Mouse (Mus musculus): Measurements from ENCODE around the gene Sipa1l1. TPM values are rescaled to one million over a fixed set of nuclear protein-coding genes. Genes with fewer than 3 reads are reported as not detected.

The Sipa1l1 gene
- polyA plus RNA-seq, 1 experiment from 2014 or later = 14.1 TPM

- Histone ChIP-seq H3K27me3 (ENCODE audit: control insufficient read depth, insufficient read depth, low read length) (no peaks in the 10 kb centered on the region), H3K36me3 (replicated peaks; ENCODE audit: control insufficient read depth, insufficient read depth) (no peaks in the 10 kb centered on the region), H3K9ac (no peak overlapping the region), H3K4me3 (replicated peaks; ENCODE audit: low read length) (no peak overlapping the region), H3K27ac (no peak overlapping the region), H3K4me1 (replicated peaks; ENCODE audit: control insufficient read depth, insufficient read depth, low read length) (no peaks in the 10 kb centered on the region), H3K9me3 (ENCODE audit: control insufficient read depth, low read length) (no peaks in the 10 kb centered on the region), H3K4me2 (replicated peaks) (no peak overlapping the region)
- ATAC-seq (ENCODE audit: low FRiP score) (no peak), DNase-seq (ENCODE audit: low spot score) (no peak)
- 65% methylated on average over 8 of the region's 8 CpGs for WGBS
Observed at GRCm38 (mm10) chr12:82326438-82326837, 157.3 kb downstream of the Sipa1l1 start.

- no peaks in the 10 kb centered on the region for H3K27me3 ChIP-seq (ENCODE audit: control insufficient read depth, insufficient read depth, low read length)
- 97% methylated on average over 1 of the region's 1 CpGs for WGBS
Observed at GRCm38 (mm10) chr12:82328112-82328511, 159.0 kb downstream of the Sipa1l1 start.

GRCm38 (mm10) chr12:82332836-82333614 lies 163.9 kb downstream of the Sipa1l1 start:
- Histone ChIP-seq H3K9ac (no peak overlapping the region), H3K4me3 (replicated peaks; ENCODE audit: low read length) (no peak overlapping the region), H3K27me3 (ENCODE audit: control insufficient read depth, insufficient read depth, low read length) (no peaks in the 10 kb centered on the region), H3K36me3 (replicated peaks; ENCODE audit: control insufficient read depth, insufficient read depth) (no peaks in the 10 kb centered on the region), H3K9me3 (ENCODE audit: control insufficient read depth, low read length) (no peaks in the 10 kb centered on the region), H3K4me2 (replicated peaks) (no peak overlapping the region), H3K4me1 (replicated peaks; ENCODE audit: control insufficient read depth, insufficient read depth, low read length) (peaks cover 9% of the 10 kb centered on the region; the same call in 1 of the 2 replicates), H3K27ac (no peak overlapping the region)
- 89% methylated on average over 12 of the region's 12 CpGs for WGBS
- DNase-seq (ENCODE audit: low spot score) = no peak
- ATAC-seq (ENCODE audit: low FRiP score) = no peak

More at GRCm38 (mm10) chr12:82328112-82328511, 159.0 kb downstream of the Sipa1l1 start:
- ATAC-seq (ENCODE audit: low FRiP score) = no peak
- Histone ChIP-seq H3K27ac (no peak overlapping the region), H3K4me1 (replicated peaks; ENCODE audit: control insufficient read depth, insufficient read depth, low read length) (no peaks in the 10 kb centered on the region), H3K4me2 (replicated peaks) (no peak overlapping the region), H3K9ac (no peak overlapping the region), H3K9me3 (ENCODE audit: control insufficient read depth, low read length) (no peaks in the 10 kb centered on the region), H3K4me3 (replicated peaks; ENCODE audit: low read length) (no peak overlapping the region), H3K36me3 (replicated peaks; ENCODE audit: control insufficient read depth, insufficient read depth) (no peaks in the 10 kb centered on the region)
- DNase-seq (ENCODE audit: low spot score) = no peak

GRCm38 (mm10) chr12:82333999-82334398 lies 164.9 kb downstream of the Sipa1l1 start:
- no peaks in the 10 kb centered on the region for H3K9me3 ChIP-seq (ENCODE audit: control insufficient read depth, low read length)
- no peak overlapping the region for H3K27ac ChIP-seq
- H3K4me3 ChIP-seq (replicated peaks; ENCODE audit: low read length) = no peak overlapping the region
- H3K9ac ChIP-seq = no peak overlapping the region
- no peak overlapping the region for H3K4me2 ChIP-seq (replicated peaks)
- no peak for DNase-seq (ENCODE audit: low spot score)
- no peaks in the 10 kb centered on the region for H3K27me3 ChIP-seq (ENCODE audit: control insufficient read depth, insufficient read depth, low read length)
- WGBS = 69% methylated on average over 5 of the region's 5 CpGs
- H3K4me1 ChIP-seq (replicated peaks; ENCODE audit: control insufficient read depth, insufficient read depth, low read length) = peaks cover 11% of the 10 kb centered on the region; the same call in 1 of the 2 replicates
- ATAC-seq (ENCODE audit: low FRiP score) = no peak
- no peaks in the 10 kb centered on the region for H3K36me3 ChIP-seq (replicated peaks; ENCODE audit: control insufficient read depth, insufficient read depth)

- Histone ChIP-seq H3K27ac (0 out of 2 replicates have a peak overlapping the region, but pooled peaks have one; percentile 45), H3K36me3 (replicated peaks; ENCODE audit: control insufficient read depth, insufficient read depth) (no peaks in the 10 kb centered on the region), H3K4me3 (replicated peaks; ENCODE audit: low read length) (no peak overlapping the region), H3K4me2 (replicated peaks) (no peak overlapping the region), H3K9me3 (ENCODE audit: control insufficient read depth, low read length) (no peaks in the 10 kb centered on the region), H3K27me3 (ENCODE audit: control insufficient read depth, insufficient read depth, low read length) (no peaks in the 10 kb centered on the region), H3K4me1 (replicated peaks; ENCODE audit: control insufficient read depth, insufficient read depth, low read length) (peaks cover 17% of the 10 kb centered on the region; the same call in 1 of the 2 replicates), H3K9ac (no peak overlapping the region)
- 39% methylated on average over 4 of the region's 4 CpGs for WGBS
- ATAC-seq (ENCODE audit: low FRiP score) (no peak), DNase-seq (ENCODE audit: low spot score) (no peak)
Observed at GRCm38 (mm10) chr12:82334550-82334949, 165.4 kb downstream of the Sipa1l1 start.

GRCm38 (mm10) chr12:82335095-82335494 lies 166.0 kb downstream of the Sipa1l1 start:
- 0 out of 2 replicates have a peak overlapping the region, but pooled peaks have one; percentile 45 for H3K27ac ChIP-seq
- no peak for ATAC-seq (ENCODE audit: low FRiP score)
- no peak overlapping the region for H3K4me3 ChIP-seq (replicated peaks; ENCODE audit: low read length)
- no peaks in the 10 kb centered on the region for H3K36me3 ChIP-seq (replicated peaks; ENCODE audit: control insufficient read depth, insufficient read depth)
- DNase-seq (ENCODE audit: low spot score) = peak; percentile 33
- no peaks in the 10 kb centered on the region for H3K27me3 ChIP-seq (ENCODE audit: control insufficient read depth, insufficient read depth, low read length)
- no peak overlapping the region for H3K4me2 ChIP-seq (replicated peaks)
- 16% methylated on average over 1 of the region's 1 CpGs for WGBS
- H3K9ac ChIP-seq = no peak overlapping the region
- H3K9me3 ChIP-seq (ENCODE audit: control insufficient read depth, low read length) = no peaks in the 10 kb centered on the region
- peaks cover 22% of the 10 kb centered on the region; the same call in 1 of the 2 replicates for H3K4me1 ChIP-seq (replicated peaks; ENCODE audit: control insufficient read depth, insufficient read depth, low read length)

- 87% methylated on average over 4 of the region's 4 CpGs for WGBS
- H3K4me3 ChIP-seq (replicated peaks; ENCODE audit: low read length) = no peak overlapping the region
- no peaks in the 10 kb centered on the region for H3K9me3 ChIP-seq (ENCODE audit: control insufficient read depth, low read length)
- peaks cover 24% of the 10 kb centered on the region; the same call in 1 of the 2 replicates for H3K4me1 ChIP-seq (replicated peaks; ENCODE audit: control insufficient read depth, insufficient read depth, low read length)
- no peak overlapping the region for H3K27ac ChIP-seq
- no peaks in the 10 kb centered on the region for H3K36me3 ChIP-seq (replicated peaks; ENCODE audit: control insufficient read depth, insufficient read depth)
- H3K9ac ChIP-seq = no peak overlapping the region
- DNase-seq (ENCODE audit: low spot score) = no peak
- no peaks in the 10 kb centered on the region for H3K27me3 ChIP-seq (ENCODE audit: control insufficient read depth, insufficient read depth, low read length)
- ATAC-seq (ENCODE audit: low FRiP score) = no peak
- H3K4me2 ChIP-seq (replicated peaks) = no peak overlapping the region
Observed at GRCm38 (mm10) chr12:82338550-82338949, 169.4 kb downstream of the Sipa1l1 start.

- H3K4me1 ChIP-seq (replicated peaks; ENCODE audit: control insufficient read depth, insufficient read depth, low read length) = peaks cover 24% of the 10 kb centered on the region; the same call in 1 of the 2 replicates
- peak overlapping the region; percentile 60 for H3K27ac ChIP-seq
- peak; percentile 46; the same call in 1 of the 2 replicates for ATAC-seq (ENCODE audit: low FRiP score)
- DNase-seq (ENCODE audit: low spot score) = peak; percentile 57
- H3K4me2 ChIP-seq (replicated peaks) = peak overlapping the region; percentile 55
- peak overlapping the region; percentile 44 for H3K9ac ChIP-seq
- peak overlapping the region; percentile 23 for H3K4me3 ChIP-seq (replicated peaks; ENCODE audit: low read length)
- H3K36me3 ChIP-seq (replicated peaks; ENCODE audit: control insufficient read depth, insufficient read depth) = no peaks in the 10 kb centered on the region
- WGBS = 17% methylated on average over 18 of the region's 18 CpGs
- H3K9me3 ChIP-seq (ENCODE audit: control insufficient read depth, low read length) = no peaks in the 10 kb centered on the region
- no peaks in the 10 kb centered on the region for H3K27me3 ChIP-seq (ENCODE audit: control insufficient read depth, insufficient read depth, low read length)
Observed at GRCm38 (mm10) chr12:82339221-82339861, 170.2 kb downstream of the Sipa1l1 start.

GRCm38 (mm10) chr12:82340196-82340918 lies 171.2 kb downstream of the Sipa1l1 start:
- peak overlapping the region; percentile 55 for H3K4me2 ChIP-seq (replicated peaks)
- ATAC-seq (ENCODE audit: low FRiP score) (no peak), DNase-seq (ENCODE audit: low spot score) (no peak)
- no peaks in the 10 kb centered on the region for H3K9me3 ChIP-seq (ENCODE audit: control insufficient read depth, low read length)
- 0 out of 2 replicates have a peak overlapping the region, but pooled peaks have one; percentile 23 for H3K4me3 ChIP-seq (replicated peaks; ENCODE audit: low read length)
- H3K27ac ChIP-seq = no peak overlapping the region
- no peaks in the 10 kb centered on the region for H3K36me3 ChIP-seq (replicated peaks; ENCODE audit: control insufficient read depth, insufficient read depth)
- peaks cover 17% of the 10 kb centered on the region; the same call in 1 of the 2 replicates for H3K4me1 ChIP-seq (replicated peaks; ENCODE audit: control insufficient read depth, insufficient read depth, low read length)
- 76% methylated on average over 6 of the region's 6 CpGs for WGBS
- peak overlapping the region; percentile 44; the same call in 1 of the 2 replicates for H3K9ac ChIP-seq
- H3K27me3 ChIP-seq (ENCODE audit: control insufficient read depth, insufficient read depth, low read length) = no peaks in the 10 kb centered on the region

Data from hindbrain, embryonic 14.5 days (tissue).